Mouse (Mus musculus) brown adipose tissue, adult 24 weeks (tissue): ENCODE results near the gene Dus3l. TPM values are rescaled to one million over a fixed set of nuclear protein-coding genes. Genes with fewer than 3 reads are reported as not detected.

Source experiments
- H3K27ac ChIP-seq: fragments of 200-500 bp; replicated peaks from 2 replicates; pipeline ENCODE4 v1.5.1; 2012; ENCODE audit warnings: low read depth, mild to moderate bottlenecking, low read length
- H3K4me1 ChIP-seq: fragments of 200-500 bp; 2 replicates; pipeline ENCODE4 v1.6.1; 2012; ENCODE audit warnings: low read length, mixed read lengths; ENCODE audit not compliant: control insufficient read depth, insufficient read depth, insufficient read length
- H3K4me3 ChIP-seq: fragments of 200-500 bp; 2 replicates; pipeline ENCODE4 v1.5.1; 2012; ENCODE audit warnings: low read depth, mild to moderate bottlenecking, low read length, moderate library complexity; ENCODE audit not compliant: insufficient read depth
- polyA plus RNA-seq: library from polyadenylated mRNA; stranded (reverse); fragments of >200 nt; gene quantifications from 2 replicates; pipeline ENCODE4 v1.2.4, GENCODE M21; 2012; ENCODE audit not compliant: missing spikeins, insufficient read depth, insufficient read length

The Dus3l gene
- polyA plus RNA-seq, 1 experiment: 4.6 TPM

DNA sequence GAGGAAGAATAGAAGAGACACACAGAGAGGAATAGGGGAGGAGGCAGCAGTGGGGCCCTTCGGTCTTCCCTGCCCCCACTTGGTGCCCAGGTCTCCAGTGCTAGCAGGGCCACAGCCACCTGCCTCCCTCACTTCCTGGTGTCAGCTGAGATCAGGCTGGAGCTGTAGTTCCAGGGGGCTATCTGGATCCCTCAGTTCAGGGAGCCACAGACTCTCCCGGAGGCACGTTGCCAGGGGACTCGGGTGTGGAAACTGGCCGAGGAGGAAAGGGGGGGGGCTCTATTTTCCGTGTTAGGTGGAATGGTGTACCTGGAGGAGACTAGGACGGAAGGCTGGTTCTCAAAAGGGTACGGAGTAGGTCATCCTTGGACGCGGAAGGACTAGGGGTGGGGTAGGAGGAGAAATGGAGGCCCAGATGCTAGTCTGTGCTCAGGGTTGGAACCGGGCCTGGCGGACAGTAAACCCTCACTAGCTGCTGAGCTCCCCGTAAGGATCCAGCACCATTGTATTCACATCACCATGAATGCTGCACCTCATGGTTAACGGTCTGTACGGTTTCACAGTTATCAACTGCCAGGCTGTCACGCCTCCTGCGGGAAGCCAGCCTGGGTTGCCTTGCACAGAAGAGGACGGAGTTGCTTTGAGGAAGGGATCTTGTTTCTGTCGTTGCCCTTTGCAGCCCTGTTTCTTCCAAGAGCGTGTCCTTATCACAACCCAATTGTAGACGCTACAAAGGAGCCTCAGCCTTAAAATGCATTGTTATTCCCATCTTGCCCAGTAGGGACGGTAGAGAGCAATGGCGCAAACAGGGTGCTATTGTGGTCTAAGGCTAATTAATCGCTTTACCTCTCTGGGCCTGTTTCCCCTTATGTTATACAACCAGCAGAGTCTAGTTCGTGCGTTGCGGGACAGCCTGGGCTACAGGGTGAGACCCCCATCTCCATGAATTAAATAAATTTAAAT, 1.5 kb upstream of the Dus3l start:
- Histone ChIP-seq H3K4me1 (peaks cover 12% of the 10 kb centered on the region), H3K27ac (0 out of 2 replicates have a peak overlapping the region, but pooled peaks have one; percentile 55), H3K4me3 (peak overlapping the region; percentile 16; the same call in 1 of the 2 replicates)

DNA sequence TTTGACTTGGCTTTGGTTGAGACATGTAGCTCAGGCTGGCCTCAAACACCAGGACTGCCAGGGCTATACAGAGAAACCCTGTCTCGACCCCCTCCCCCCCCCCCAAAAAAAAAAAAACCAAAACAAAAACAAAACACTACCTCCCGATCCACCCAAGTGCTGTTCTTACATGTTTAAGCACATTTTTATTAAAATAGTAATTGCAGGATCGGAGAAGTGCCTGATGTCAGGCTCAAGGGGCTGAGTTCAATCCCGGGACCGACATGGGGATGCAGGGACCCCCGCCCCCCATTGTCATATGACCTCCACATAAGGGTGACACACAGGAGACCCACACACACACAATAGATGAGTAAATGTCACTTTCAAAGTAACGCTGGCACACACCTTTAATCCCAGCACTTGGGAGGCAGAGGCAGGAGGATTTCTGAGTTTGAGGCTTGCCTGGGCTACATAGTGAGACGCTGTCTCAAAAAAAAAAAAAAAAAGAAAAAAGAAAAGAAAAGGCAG, 761 bp upstream of the Dus3l start:
- peak overlapping the region; percentile 96 for H3K27ac ChIP-seq
- peak overlapping the region; percentile 96; the same call in 1 of the 2 replicates for H3K4me3 ChIP-seq
- H3K4me1 ChIP-seq: peaks cover 12% of the 10 kb centered on the region

DNA sequence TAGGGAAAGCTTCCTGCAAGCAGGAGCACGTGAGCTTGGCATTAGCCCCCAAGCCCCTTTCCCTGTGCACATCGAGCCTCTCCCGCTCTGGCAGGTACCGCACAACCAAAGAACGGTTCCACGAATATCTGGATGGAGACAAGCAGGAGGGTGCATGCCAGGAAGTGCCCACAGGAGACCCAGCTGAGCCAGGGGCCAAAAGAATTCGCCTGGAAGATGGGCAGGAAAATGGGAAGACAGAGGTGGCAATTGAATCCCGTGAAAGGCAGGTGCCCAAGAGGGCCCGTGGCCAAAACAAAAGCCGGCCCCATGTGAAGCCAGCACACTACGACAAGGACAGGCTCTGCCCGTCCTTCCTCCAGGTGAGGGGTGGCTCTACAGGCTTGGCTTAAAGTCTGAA, 874 bp downstream of the Dus3l start:
- H3K4me1 ChIP-seq: peaks cover 12% of the 10 kb centered on the region
- 0 out of 2 replicates have a peak overlapping the region, but pooled peaks have one; percentile 2 for H3K27ac ChIP-seq
- peak overlapping the region; percentile 96 for H3K4me3 ChIP-seq

- H3K27ac ChIP-seq: no peak overlapping the region
- no peak overlapping the region for H3K4me3 ChIP-seq
- H3K4me1 ChIP-seq: peaks cover 12% of the 10 kb centered on the region
Measured at GRCm38 (mm10) chr17:56766631-56767405, 2.3 kb downstream of the Dus3l start.

GRCm38 (mm10) chr17:56767531-56768135, 3.1 kb downstream of the Dus3l start:
- Histone ChIP-seq H3K4me1 (peaks cover 12% of the 10 kb centered on the region), H3K4me3 (no peak overlapping the region), H3K27ac (no peak overlapping the region)

- Histone ChIP-seq H3K4me3 (no peak overlapping the region), H3K27ac (no peak overlapping the region), H3K4me1 (peaks cover 6% of the 10 kb centered on the region)
Measured at GRCm38 (mm10) chr17:56768941-56769340, 4.4 kb downstream of the Dus3l start.

- Histone ChIP-seq H3K27ac (no peak within 1 kb of the TSS), H3K4me1 (peaks cover 6% of the 10 kb centered on the region), H3K4me3 (no peak within 1 kb of the TSS)
Measured at GRCm38 (mm10) chr17:56769950-56770349, 5.4 kb downstream of the Dus3l start, which contains the start of gene Prr22. Gene Prr22 (plus strand): TSS chr17:56770250.

- Histone ChIP-seq H3K27ac (no peak overlapping the region), H3K4me1 (no peaks in the 10 kb centered on the region), H3K4me3 (no peak overlapping the region)
Measured at GRCm38 (mm10) chr17:56777568-56777967, 13.0 kb downstream of the Dus3l start.

DNA sequence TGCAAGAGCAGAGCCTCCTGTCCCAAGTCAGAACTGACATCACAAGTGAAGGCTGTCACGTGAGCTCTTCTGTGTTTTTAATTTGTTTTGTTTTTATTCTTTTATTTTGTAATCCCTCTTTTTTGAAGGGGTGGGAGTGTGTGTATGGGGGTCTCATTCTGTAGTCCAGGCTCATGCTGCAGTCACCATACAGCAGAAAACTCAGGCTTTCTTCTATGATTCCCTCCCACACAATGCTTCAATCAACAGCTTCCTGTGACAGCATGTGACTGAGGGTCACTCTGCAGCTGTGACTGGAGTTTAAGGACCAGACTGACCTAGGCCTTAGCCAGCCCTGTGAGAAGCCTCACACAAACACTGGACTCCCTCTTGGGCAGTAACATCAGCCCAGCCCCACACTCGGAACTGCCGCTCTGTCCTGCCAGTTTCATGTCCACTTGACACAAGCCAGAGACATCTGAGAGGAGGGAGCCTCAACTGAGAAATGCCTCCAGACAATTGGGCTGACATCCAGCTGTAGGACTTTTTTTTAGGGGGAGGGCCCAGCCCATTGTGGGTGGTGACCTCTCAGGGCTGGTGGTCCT, 14.3 kb downstream of the Dus3l start:
- Histone ChIP-seq H3K4me3 (no peak overlapping the region), H3K4me1 (no peaks in the 10 kb centered on the region), H3K27ac (no peak overlapping the region)

DNA sequence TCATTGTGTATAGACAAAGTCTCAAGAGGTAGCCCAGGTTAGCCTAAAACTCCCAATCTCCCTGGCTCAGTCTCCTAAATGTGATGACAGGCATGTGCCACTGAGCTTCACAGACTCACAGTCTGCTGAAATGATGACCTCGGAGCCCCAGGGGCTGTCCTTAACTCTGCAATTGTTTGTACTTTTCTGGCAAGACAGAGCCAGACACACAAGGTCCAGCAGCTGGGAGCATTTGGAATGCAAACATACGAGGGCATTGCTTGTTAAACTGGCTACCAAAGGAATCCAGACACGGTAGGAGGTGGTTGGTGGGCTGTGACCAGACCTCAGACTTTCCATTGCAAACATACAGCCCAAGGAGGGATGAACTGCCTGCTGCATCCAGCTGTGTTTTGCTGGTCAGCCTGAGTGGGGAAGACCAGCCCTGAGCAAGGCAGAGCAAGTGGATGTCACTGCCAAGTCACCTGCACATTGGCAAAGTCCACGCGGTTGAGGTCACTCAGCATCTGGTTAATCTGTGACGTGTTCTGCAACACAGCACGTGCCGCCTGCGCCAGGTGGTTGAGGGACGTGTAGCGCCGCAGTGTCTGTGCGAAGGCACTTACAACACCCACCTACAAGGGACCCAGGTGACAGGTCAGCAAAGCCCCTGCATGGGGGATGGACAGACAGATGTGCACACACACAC, 15.9 kb downstream of the Dus3l start:
- no peaks in the 10 kb centered on the region for H3K4me1 ChIP-seq
- H3K27ac ChIP-seq: no peak overlapping the region

GRCm38 (mm10) chr17:56788886-56789285, 24.3 kb downstream of the Dus3l start:
- H3K4me3 ChIP-seq: no peak overlapping the region
- H3K4me1 ChIP-seq: no peaks in the 10 kb centered on the region
- H3K27ac ChIP-seq: no peak overlapping the region

More for the DNA sequence above, 15.9 kb downstream of the Dus3l start:
- no peak overlapping the region for H3K4me3 ChIP-seq

DNA sequence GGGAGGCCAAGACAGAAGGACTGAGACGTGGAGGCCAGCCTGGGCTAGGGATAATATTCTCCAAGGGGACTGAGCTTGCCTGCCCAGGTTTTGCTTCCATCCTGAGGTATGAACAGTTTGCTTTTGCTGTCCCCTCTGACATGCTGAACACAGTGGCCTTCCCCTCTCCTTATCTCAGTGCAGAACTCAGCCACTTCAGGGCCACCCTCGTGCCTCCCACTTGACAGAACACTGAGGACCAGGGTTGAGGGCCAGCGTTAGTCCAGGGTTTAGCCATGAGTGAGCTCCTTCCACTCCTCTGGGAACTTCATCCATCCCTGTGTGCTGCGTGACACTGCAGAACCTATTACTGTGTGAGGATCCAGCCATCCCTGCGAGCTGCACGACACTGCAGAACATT, 24.7 kb downstream of the Dus3l start:
- Histone ChIP-seq H3K4me3 (no peak overlapping the region), H3K4me1 (no peaks in the 10 kb centered on the region), H3K27ac (no peak overlapping the region)

DNA sequence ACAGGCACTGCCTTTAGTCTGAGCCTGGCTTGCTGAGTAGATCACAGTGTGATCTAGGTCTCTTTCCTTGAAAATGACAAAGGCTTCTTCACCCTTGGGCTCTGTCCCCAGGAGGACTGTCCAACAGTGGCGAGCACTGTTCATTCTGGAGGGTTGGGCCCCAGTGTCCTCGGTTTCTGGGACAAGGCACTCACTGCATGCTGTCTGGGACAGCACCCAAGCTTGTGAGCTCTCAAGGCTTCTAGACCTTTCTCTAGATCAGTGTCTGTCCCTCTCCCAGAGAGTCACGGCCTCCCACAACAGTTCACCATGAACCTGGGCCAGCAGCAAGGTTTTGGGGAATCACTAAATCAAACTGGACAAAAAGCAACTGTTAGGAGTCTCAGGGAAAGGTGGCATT, 28.0 kb downstream of the Dus3l start:
- Histone ChIP-seq H3K4me1 (no peaks in the 10 kb centered on the region), H3K4me3 (no peak overlapping the region), H3K27ac (no peak overlapping the region)
